Mouse (Mus musculus) urinary bladder, postnatal 36 days (tissue): ENCODE results near the gene Apold1.

ENCODE experiments used
- DNase-seq, 2 experiments: peaks; one replicate each; pipeline ENCODE4 v3.0.0; 2022; ENCODE audit warnings: low spot score in 2 of 2, mixed read lengths in 1 of 2

Apold1 gene

DNA sequence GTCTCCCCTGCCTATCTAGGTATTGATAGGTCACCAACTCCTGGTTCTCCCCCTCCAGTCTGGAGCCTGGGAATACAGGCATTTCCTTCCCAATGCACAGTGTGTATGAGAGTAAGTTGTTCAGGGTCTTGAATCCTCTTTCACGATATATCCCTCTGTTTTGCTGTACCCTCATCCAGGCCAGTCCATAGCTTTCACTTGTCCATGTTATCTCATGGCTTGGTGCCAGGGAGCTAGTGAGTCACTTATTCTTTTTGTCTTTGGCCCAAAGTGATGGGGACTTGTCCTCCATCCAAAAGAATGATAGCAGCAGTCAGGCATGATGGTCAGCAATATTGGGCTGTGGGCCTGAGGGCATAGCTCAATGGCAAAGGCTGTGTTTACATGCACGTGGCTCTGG is 45.2 kb downstream of the Apold1 start:
- DNase-seq = peak in 1 of 2 experiments; percentile 37

DNA sequence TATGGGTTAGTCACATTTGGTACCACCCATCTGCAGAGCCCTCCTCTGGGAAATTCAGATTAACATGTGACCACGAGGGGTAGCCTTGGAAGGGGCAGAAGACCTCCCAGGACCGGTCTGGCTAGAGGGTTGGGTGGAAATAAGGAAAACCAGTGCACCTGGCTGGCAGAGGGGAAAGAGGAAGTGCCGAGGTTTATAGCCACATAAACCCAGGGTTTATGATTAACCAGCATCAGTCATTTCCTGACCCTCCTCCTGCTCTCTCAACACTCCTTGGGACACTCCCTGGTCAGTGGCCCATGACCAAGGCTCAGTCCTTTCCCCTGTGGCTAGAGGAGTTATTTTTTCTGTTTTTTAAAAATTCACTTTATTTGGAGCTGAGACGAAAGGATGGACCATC is 47.7 kb downstream of the Apold1 start:
- peak; percentile 21 to 32 for DNase-seq
